Mouse (Mus musculus) embryo, embryonic 9.5 days (tissue): ENCODE results near the gene Krtap24-1.

Source experiments
- DNase-seq: peaks from one replicate; pipeline ENCODE4 v3.0.0-alpha.2; 2017; ENCODE audit errors: extremely low spot score

Gene Krtap24-1

GRCm38 (mm10) chr16:88563045-88563913 is 48.8 kb downstream of the Krtap24-1 start, which contains the start of gene Cldn8:
Gene Cldn8, minus strand, starts transcription at chr16:88563183.
- no peak for DNase-seq

DNA sequence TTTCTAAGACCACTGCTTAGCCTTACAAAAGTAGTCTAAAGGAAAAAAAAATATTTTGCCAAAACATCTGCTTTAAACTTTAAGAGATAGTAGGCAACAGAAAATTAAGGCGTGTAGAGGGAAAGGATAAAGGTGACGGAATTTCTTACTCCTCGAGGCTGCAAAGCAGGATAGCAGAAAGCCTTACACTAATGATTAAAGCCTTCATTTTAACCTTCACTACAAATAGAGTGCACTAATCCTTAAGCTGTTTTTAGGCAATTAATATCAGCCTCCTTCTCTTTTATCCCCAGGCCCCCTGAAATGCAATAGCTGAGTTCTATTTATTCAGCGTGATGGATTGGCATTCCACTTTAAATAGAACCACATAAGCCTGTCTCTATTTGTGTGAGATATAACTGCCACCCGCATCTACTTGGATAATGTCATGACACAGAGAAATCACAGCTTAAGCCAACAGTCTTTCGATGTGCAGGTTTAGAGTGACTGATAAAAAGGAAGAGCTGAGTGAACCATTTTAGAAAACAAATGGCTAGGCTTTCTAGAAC is 50.4 kb downstream of the Krtap24-1 start:
- no peak for DNase-seq
